Mouse (Mus musculus) left cerebral cortex, postnatal 14 days (tissue): Measurements from ENCODE around the gene Plekhf1. TPM values are rescaled to one million over a fixed set of nuclear protein-coding genes. Genes with fewer than 3 reads are reported as not detected.
A peak's percentile ranks its signal among the peaks of the same experiment; 100 is the strongest.

ENCODE experiments used
- DNase-seq, 2 experiments: peaks; one replicate each; pipeline ENCODE4 v3.0.0; 2021 to 2022; ENCODE audit warnings: low spot score in 2 of 2, mixed read lengths in 1 of 2
- intact Hi-C: fragments of 180-260 bp; cut with DNase I; formaldehyde crosslinking; loops from one replicate; pipeline ENCODE4 v1.15.1; 2025
- long read RNA-seq, 2 experiments: library from polyadenylated mRNA; stranded (forward); transcript quantifications; one replicate each; pipeline ENCODE4 v2.0.0; 2021
- total RNA-seq, 2 experiments: library from RNA; stranded (reverse); gene quantifications; 2 replicates each; pipeline ENCODE4 v1.2.3; 2021

Plekhf1 gene
- 1 to 10 TPM in 1 of 2 experiments, under 1 TPM in 1; 0.89 to 1.8 TPM for total RNA-seq
- long read RNA-seq, experiment 1, full-length matches to known transcripts, result 2 of 2 reads
- long read RNA-seq, experiment 1, partial matches to known transcripts, result 0 of 2 reads
- long read RNA-seq, experiment 1, other reads (novel, unspliced or antisense), result 0 of 2 reads
- long read RNA-seq, experiment 2, full-length matches to known transcripts, result 6 of 6 reads
- long read RNA-seq, experiment 2, partial matches to known transcripts, result 0 of 6 reads
- long read RNA-seq, experiment 2, other reads (novel, unspliced or antisense), result 0 of 6 reads

GRCm38 (mm10) chr7:38227900-38228298 is at the start of gene Plekhf1:
Gene Plekhf1 (minus strand): TSS chr7:38228016.
- intact Hi-C loops, result no loop called here
- peak; percentile 77 to 87 for DNase-seq

GRCm38 (mm10) chr7:38272551-38272950 is 44.7 kb upstream of the Plekhf1 start:
- no peak for DNase-seq
- intact Hi-C loops, result no loop called here

- intact Hi-C loops, result no loop called here
- no peak for DNase-seq
Measured at GRCm38 (mm10) chr7:38271859-38272258, 44.0 kb upstream of the Plekhf1 start.

GRCm38 (mm10) chr7:38271511-38271811 is 43.6 kb upstream of the Plekhf1 start:
- intact Hi-C loops, result no loop called here
- DNase-seq, result no peak

- intact Hi-C loops, result no loop called here
- peak; percentile 93 to 94 for DNase-seq
Measured at GRCm38 (mm10) chr7:38270703-38271510, 43.1 kb upstream of the Plekhf1 start, which contains the start of gene Pop4. Gene Pop4 (minus strand): TSS chr7:38271423.

- DNase-seq, result peak; percentile 31 to 39
- intact Hi-C loops, result loop anchor here (5.0 kb wide), 2 partner anchors 65 to 85 kb away; partner anchors contain the start of gene 1600014C10Rik
Measured at GRCm38 (mm10) chr7:38267006-38267680, 39.3 kb upstream of the Plekhf1 start.

- DNase-seq, result no peak
- intact Hi-C loops, result no loop called here
Measured at GRCm38 (mm10) chr7:38262406-38262805, 34.6 kb upstream of the Plekhf1 start.

- DNase-seq, result no peak
- intact Hi-C loops, result no loop called here
Measured at GRCm38 (mm10) chr7:38259631-38260030, 31.8 kb upstream of the Plekhf1 start.

GRCm38 (mm10) chr7:38253441-38253840 is 25.6 kb upstream of the Plekhf1 start:
- no peak for DNase-seq
- intact Hi-C loops, result no loop called here

GRCm38 (mm10) chr7:38251494-38252216 is 23.8 kb upstream of the Plekhf1 start:
- DNase-seq, result no peak

GRCm38 (mm10) chr7:38242417-38242816 is 14.6 kb upstream of the Plekhf1 start:
- intact Hi-C loops, result no loop called here

More at GRCm38 (mm10) chr7:38251494-38252216, 23.8 kb upstream of the Plekhf1 start:
- intact Hi-C loops, result no loop called here

GRCm38 (mm10) chr7:38237140-38237539 is 9.3 kb upstream of the Plekhf1 start:
- no peak for DNase-seq
- intact Hi-C loops, result no loop called here

More at GRCm38 (mm10) chr7:38242417-38242816, 14.6 kb upstream of the Plekhf1 start:
- DNase-seq, result no peak

- intact Hi-C loops, result no loop called here
- no peak for DNase-seq
Measured at GRCm38 (mm10) chr7:38236400-38237105, 8.7 kb upstream of the Plekhf1 start.

- no peak for DNase-seq
- intact Hi-C loops, result no loop called here
Measured at GRCm38 (mm10) chr7:38230285-38230684, 2.5 kb upstream of the Plekhf1 start.

GRCm38 (mm10) chr7:38228329-38228728 is 513 bp upstream of the Plekhf1 start:
- DNase-seq, result no peak

GRCm38 (mm10) chr7:38227181-38227899 is 476 bp downstream of the Plekhf1 start:
- DNase-seq, result peak; percentile 42 to 49
- intact Hi-C loops, result no loop called here

More at GRCm38 (mm10) chr7:38228329-38228728, 513 bp upstream of the Plekhf1 start:
- intact Hi-C loops, result no loop called here

GRCm38 (mm10) chr7:38226226-38226625 is 1.6 kb downstream of the Plekhf1 start:
- intact Hi-C loops, result no loop called here
- DNase-seq, result no peak
